Comparison of ENCODE assay signal across 22 mouse cellular contexts in genomic region chr9:59060026-59060605, GRCm38 (mm10). TPM values are rescaled to one million over a fixed set of nuclear protein-coding genes. Genes with fewer than 3 reads are reported as not detected.
DNase-seq lines count a peak whose midpoint lies in the region; ATAC-seq and TF ChIP-seq lines count a peak whose summit lies in the region.
"Had no signal": no experiment of that assay in that cellular context is flagged by ENCODE, and none has a peak within 500 bp of the region (broad histone marks: within the 10 kb centered on the region; RNA-seq: fewer than 3 reads in every experiment).

No protein-coding gene starts in this region.

- H3K36me3 ChIP-seq in forebrain, embryonic 13.5 days (ENCODE audit: poor library complexity, severe bottlenecking) = no peaks in the 10 kb centered on the region
- H3K36me3 ChIP-seq in forebrain, embryonic 12.5 days (replicated peaks) = no peaks in the 10 kb centered on the region
- H3K36me3 ChIP-seq in intestine, postnatal 0 days (ENCODE audit: control insufficient read depth, insufficient read depth) = no peaks in the 10 kb centered on the region
- H3K36me3 ChIP-seq: G1E; heart, embryonic 15.5 days; limb, embryonic 15.5 days; liver, embryonic 15.5 days; midbrain, embryonic 15.5 days; neural tube, embryonic 15.5 days had no signal

- peak overlapping the region; percentile 70 for H3K27ac ChIP-seq in forebrain, embryonic 13.5 days
- H3K27ac ChIP-seq in forebrain, embryonic 12.5 days = no peak overlapping the region
- no peak overlapping the region for H3K27ac ChIP-seq in intestine, postnatal 0 days (ENCODE audit: low read depth, low read length)
- H3K27ac ChIP-seq: heart, embryonic 15.5 days; limb, embryonic 15.5 days; liver, embryonic 15.5 days; midbrain, embryonic 15.5 days; neural tube, embryonic 15.5 days had no signal

- DNase-seq in layer of hippocampus, adult 8-10 months (ENCODE audit: low spot score in 2 of 2) = peak; percentile 9 to 16
- no peak for DNase-seq in layer of hippocampus, postnatal 25 days (ENCODE audit: extremely low spot score in 1 of 2, low spot score in 1 of 2)
- peak; percentile 92 for DNase-seq in brain, embryonic 14.5 days (ENCODE audit: low read depth)
- no peak for DNase-seq in right cerebral cortex, postnatal 36 days (ENCODE audit: low spot score in 2 of 2)
- DNase-seq: adrenal gland, postnatal 10 days; cerebellum, adult 2 months; gastrocnemius, postnatal 14 days; heart, postnatal 4 days; kidney, adult 9 months; thymus, adult 18-20 months had no signal

- H3K9me3 ChIP-seq in forebrain, embryonic 13.5 days (replicated peaks) = no peaks in the 10 kb centered on the region
- no peaks in the 10 kb centered on the region for H3K9me3 ChIP-seq in forebrain, embryonic 12.5 days
- H3K9me3 ChIP-seq in intestine, postnatal 0 days (ENCODE audit: control insufficient read depth) = no peaks in the 10 kb centered on the region
- H3K9me3 ChIP-seq: G1E; heart, embryonic 15.5 days; limb, embryonic 15.5 days; liver, embryonic 15.5 days; midbrain, embryonic 15.5 days; neural tube, embryonic 15.5 days had no signal

- TF ChIP-seq CTCF in brain, embryonic 14.5 days (IDR thresholded peaks at IDR 0.05; ENCODE audit: borderline replicate concordance, extremely low read depth, insufficient read depth, insufficient read length) = no peak
- TF ChIP-seq CTCF in intestine, postnatal 0 days (IDR thresholded peaks at IDR 0.05; ENCODE audit: low read depth) = no peak

- WGBS in forebrain, embryonic 13.5 days = 68% methylated on average over 9 of the region's 9 CpGs
- WGBS in forebrain, embryonic 12.5 days = 79% methylated on average over 9 of the region's 9 CpGs
- WGBS in intestine, postnatal 0 days = 36% methylated on average over 9 of the region's 9 CpGs

- H3K4me1 ChIP-seq in forebrain, embryonic 13.5 days = peaks cover 11% of the 10 kb centered on the region; the same call in 1 of the 2 replicates
- H3K4me1 ChIP-seq in forebrain, embryonic 12.5 days = no peaks in the 10 kb centered on the region; the same call in 1 of the 2 replicates
- H3K4me1 ChIP-seq in intestine, postnatal 0 days (replicated peaks; ENCODE audit: control insufficient read depth, insufficient read depth, low read length) = no peaks in the 10 kb centered on the region
- H3K4me1 ChIP-seq: liver, embryonic 15.5 days; midbrain, embryonic 15.5 days had no signal

- H3K4me3 ChIP-seq in forebrain, embryonic 13.5 days = no peak overlapping the region
- H3K4me3 ChIP-seq in forebrain, embryonic 12.5 days (replicated peaks) = no peak overlapping the region
- H3K4me3 ChIP-seq in intestine, postnatal 0 days (ENCODE audit: low read depth, low read length) = no peak overlapping the region
- H3K4me3 ChIP-seq: heart, embryonic 15.5 days; limb, embryonic 15.5 days; liver, embryonic 15.5 days; midbrain, embryonic 15.5 days; neural tube, embryonic 15.5 days had no signal

- TF ChIP-seq POLR2A in brain, embryonic 14.5 days (IDR thresholded peaks at IDR 0.05; ENCODE audit: borderline replicate concordance, extremely low read depth, insufficient read depth, insufficient read length, poor library complexity, severe bottlenecking) = no peak

- H3K9ac ChIP-seq in forebrain, embryonic 13.5 days = no peak overlapping the region
- no peak overlapping the region for H3K9ac ChIP-seq in forebrain, embryonic 12.5 days
- no peak overlapping the region for H3K9ac ChIP-seq in intestine, postnatal 0 days (ENCODE audit: low read depth, low read length)
- H3K9ac ChIP-seq: heart, embryonic 15.5 days; limb, embryonic 15.5 days; liver, embryonic 15.5 days; midbrain, embryonic 15.5 days; neural tube, embryonic 15.5 days had no signal

- no peak overlapping the region for H3K4me2 ChIP-seq in forebrain, embryonic 13.5 days
- H3K4me2 ChIP-seq in forebrain, embryonic 12.5 days = no peak overlapping the region
- H3K4me2 ChIP-seq in intestine, postnatal 0 days (replicated peaks; ENCODE audit: low read depth) = 0 out of 2 replicates have a peak overlapping the region, but pooled peaks have one; percentile 18
- H3K4me2 ChIP-seq: heart, embryonic 15.5 days; limb, embryonic 15.5 days; liver, embryonic 15.5 days; midbrain, embryonic 15.5 days; neural tube, embryonic 15.5 days had no signal

- no peaks in the 10 kb centered on the region for H3K27me3 ChIP-seq in forebrain, embryonic 13.5 days
- no peaks in the 10 kb centered on the region; the same call in 1 of the 2 replicates for H3K27me3 ChIP-seq in forebrain, embryonic 12.5 days
- H3K27me3 ChIP-seq in intestine, postnatal 0 days (replicated peaks; ENCODE audit: control insufficient read depth, insufficient read depth, low read length) = no peaks in the 10 kb centered on the region
- H3K27me3 ChIP-seq: heart, embryonic 15.5 days; limb, embryonic 15.5 days; liver, embryonic 15.5 days; midbrain, embryonic 15.5 days; neural tube, embryonic 15.5 days had no signal

- peak; percentile 86; the same call in 1 of the 2 replicates for ATAC-seq in forebrain, embryonic 13.5 days
- ATAC-seq in forebrain, embryonic 12.5 days (ENCODE audit: low FRiP score) = no peak
- ATAC-seq in intestine, postnatal 0 days = peak; percentile 67; the same call in 1 of the 2 replicates
- ATAC-seq in megakaryocyte-erythroid progenitor cell, adult 5-6 weeks (replicated peaks; ENCODE audit: low FRiP score, low TSS enrichment, poor library complexity, severe bottlenecking) = no peak
- ATAC-seq: activated CD4-positive, CD25-positive, alpha-beta regulatory T cell, adult 4 months; lung, postnatal 0 days; midbrain, embryonic 15.5 days had no signal

RNA-seq across cellular contexts. Expression of gene Neo1, which starts 23.9 kb away (rescaled TPM):
- polyA plus RNA-seq in forebrain, embryonic 13.5 days (2015; fragmentation: Nextera tagmentation; extraction: Ambion mirVana) = 33.7 and 35.6 TPM in 2 replicates
- polyA plus RNA-seq in forebrain, embryonic 12.5 days (2016; fragmentation: Nextera tagmentation; extraction: Ambion mirVana) = 47.2 and 47.6 TPM in 2 replicates
- total RNA-seq in layer of hippocampus, adult 8-10 months (2022) = 10 to 100 TPM; 70.6 to 83.3 (median 79.0) TPM
- total RNA-seq in layer of hippocampus, postnatal 25 days (2021) = 10 to 100 TPM; 86.9 to 88.5 TPM
- polyA plus RNA-seq in brain, embryonic 14.5 days (2012; rRNA removed) = 74.4 and 98.3 TPM in 2 replicates
- polyA plus RNA-seq in intestine, postnatal 0 days (2015; fragmentation: Nextera tagmentation; extraction: Ambion mirVana) = 8.3 and 8.6 TPM in 2 replicates
- total RNA-seq in megakaryocyte-erythroid progenitor cell, adult 5-6 weeks (2014; fragmentation: Nextera tagmentation) = not detected in 2 replicates
- total RNA-seq in megakaryocyte-erythroid progenitor cell, adult 5-6 weeks (2017) = not detected in 2 replicates
- polyA plus RNA-seq: activated CD4-positive, CD25-positive, alpha-beta regulatory T cell, adult 4 months; G1E had no signal

Comparison
In these comparisons a context has a peak if more than half of its experiments do, and no peak if none do; other contexts are left out.
1. ATAC-seq: peak in forebrain, embryonic 13.5 days (single experiment) and intestine, postnatal 0 days (single experiment); none in forebrain, embryonic 12.5 days (single experiment) and megakaryocyte-erythroid progenitor cell, adult 5-6 weeks (single experiment).
2. DNase-seq: peak in layer of hippocampus, adult 8-10 months (2 of 2) and brain, embryonic 14.5 days (single experiment); none in layer of hippocampus, postnatal 25 days (0 of 2) and right cerebral cortex, postnatal 36 days (0 of 2).